Mouse (Mus musculus): Measurements from ENCODE around the gene Rpp25l. TPM values are rescaled to one million over a fixed set of nuclear protein-coding genes. Genes with fewer than 3 reads are reported as not detected.
"Not testable (repeated sequence)": the region's sequence is repeated elsewhere in the genome, so short reads cannot be mapped to it uniquely, and the experiment has no call there.

Rpp25l gene
- polyA plus RNA-seq, 1 experiment from 2014 or later = 92.5 TPM

DNA sequence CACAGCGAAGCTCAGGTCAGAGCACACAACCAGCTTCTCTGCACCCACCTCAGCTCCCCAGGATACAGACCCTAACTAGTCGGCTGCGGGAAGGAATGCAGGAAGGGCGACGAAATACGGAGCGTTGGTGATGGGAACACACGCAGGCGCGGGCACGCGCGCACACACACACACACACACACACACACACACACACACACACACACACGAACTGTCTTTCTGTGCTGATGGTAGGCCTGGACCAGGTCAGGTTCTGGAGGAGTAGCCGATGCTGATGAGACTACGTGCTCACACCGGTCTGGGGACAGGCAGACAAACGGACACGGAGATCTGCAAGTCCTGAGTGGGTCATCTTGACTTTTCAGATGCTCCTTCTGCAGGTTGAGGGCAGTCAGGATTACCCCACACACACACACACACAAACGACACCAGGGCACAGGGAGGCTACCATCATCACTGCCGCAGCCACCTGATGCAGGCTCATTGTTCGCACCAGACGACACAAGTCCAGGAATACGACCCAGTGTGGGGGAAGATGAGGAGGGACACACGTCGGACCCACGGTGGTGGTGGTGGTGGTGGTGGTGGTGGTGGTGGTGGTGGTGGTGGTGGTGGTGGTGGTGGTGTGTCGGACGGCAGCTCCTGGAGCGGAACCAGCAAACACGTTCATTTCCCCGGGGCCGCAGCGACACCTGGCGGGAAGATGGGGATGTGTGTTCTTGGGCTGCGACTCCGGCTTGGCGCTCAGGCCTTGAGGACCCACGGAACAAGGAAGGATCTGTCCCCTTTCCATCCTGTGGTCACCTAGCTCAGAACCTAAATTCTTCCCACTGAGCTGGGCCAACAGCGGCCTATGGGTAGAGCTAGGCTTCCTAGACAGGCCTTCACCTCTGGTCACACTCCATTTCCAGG, 16.1 kb downstream of the Rpp25l start, which contains the start of gene Cntfr:
Gene Cntfr, minus strand, starts transcription at position 160 of the 912 bp plus-strand sequence.
- peak; percentile 92 for DNase-seq (ENCODE audit: low spot score)
- WGBS = 14% methylated on average over 24 of the region's 40 CpGs
- not testable (repeated sequence) for H3K27me3 ChIP-seq (ENCODE audit: control insufficient read depth, insufficient read depth, low read length); H3K9me3 ChIP-seq (ENCODE audit: control insufficient read depth, low read length); ATAC-seq (replicated peaks; ENCODE audit: low FRiP score); H3K4me3 ChIP-seq (ENCODE audit: low read depth, low read length); H3K36me3 ChIP-seq (ENCODE audit: control insufficient read depth, insufficient read depth, low read length); H3K4me1 ChIP-seq (replicated peaks; ENCODE audit: control insufficient read depth, insufficient read depth, low read length); H3K27ac ChIP-seq (ENCODE audit: low read depth, low read length); H3K9ac ChIP-seq (ENCODE audit: low read length)
- H3K4me2 ChIP-seq (ENCODE audit: low read depth, low read length, severe bottlenecking) = peak within 1 kb of the TSS; percentile 36; the same call in 1 of the 2 replicates

DNA sequence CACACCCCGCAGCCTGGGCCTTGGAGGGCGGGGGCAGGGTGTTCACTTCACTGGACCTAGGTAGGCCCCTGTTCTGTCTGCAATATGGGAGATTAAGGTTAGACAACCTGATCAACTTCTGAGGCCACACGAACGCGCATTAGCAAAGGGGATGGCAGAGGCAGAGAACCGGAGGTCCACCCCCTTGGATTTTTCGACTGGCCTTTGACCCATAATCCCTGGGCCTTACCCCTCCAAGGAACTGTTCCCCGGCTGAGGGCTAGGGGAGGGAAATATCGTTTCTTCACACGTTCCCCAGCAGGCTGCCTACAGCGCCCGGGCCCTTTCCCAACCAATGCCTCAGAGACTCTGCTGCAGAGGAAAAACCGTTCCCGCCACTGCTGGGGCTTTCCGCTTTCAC, 16.9 kb downstream of the Rpp25l start:
- WGBS = 3% methylated on average over 11 of the region's 15 CpGs
- H3K4me1 ChIP-seq (replicated peaks; ENCODE audit: control insufficient read depth, insufficient read depth, low read length); H3K9me3 ChIP-seq (ENCODE audit: control insufficient read depth, low read length); H3K9ac ChIP-seq (ENCODE audit: low read length); DNase-seq (ENCODE audit: low spot score); ATAC-seq (replicated peaks; ENCODE audit: low FRiP score); H3K27me3 ChIP-seq (ENCODE audit: control insufficient read depth, insufficient read depth, low read length); H3K4me3 ChIP-seq (ENCODE audit: low read depth, low read length); H3K27ac ChIP-seq (ENCODE audit: low read depth, low read length); H3K36me3 ChIP-seq (ENCODE audit: control insufficient read depth, insufficient read depth, low read length); H3K4me2 ChIP-seq (ENCODE audit: low read depth, low read length, severe bottlenecking): not testable (repeated sequence)

DNA sequence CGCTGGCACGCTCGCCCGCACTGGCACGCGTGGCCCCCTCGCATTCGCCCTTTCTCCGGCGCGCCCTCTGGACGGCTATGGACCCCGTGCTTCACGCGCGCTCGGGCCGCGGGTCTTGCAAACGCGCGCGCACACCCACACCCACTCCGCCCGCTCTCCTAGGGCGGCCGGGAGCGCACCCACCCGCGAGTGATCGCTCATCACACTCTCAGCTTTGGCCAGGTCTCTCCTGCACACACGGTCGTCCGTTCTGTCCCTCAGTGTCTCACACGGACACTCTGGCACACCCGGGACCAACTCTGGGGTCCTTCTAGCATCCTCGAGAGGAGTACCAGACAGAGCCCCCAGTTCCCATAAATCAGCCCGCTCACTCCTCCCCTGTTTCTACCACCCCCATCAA, 17.5 kb downstream of the Rpp25l start:
- not testable (repeated sequence) for H3K4me1 ChIP-seq (replicated peaks; ENCODE audit: control insufficient read depth, insufficient read depth, low read length); H3K27me3 ChIP-seq (ENCODE audit: control insufficient read depth, insufficient read depth, low read length); H3K9ac ChIP-seq (ENCODE audit: low read length); H3K9me3 ChIP-seq (ENCODE audit: control insufficient read depth, low read length); H3K27ac ChIP-seq (ENCODE audit: low read depth, low read length); ATAC-seq (replicated peaks; ENCODE audit: low FRiP score); H3K4me3 ChIP-seq (ENCODE audit: low read depth, low read length); H3K36me3 ChIP-seq (ENCODE audit: control insufficient read depth, insufficient read depth, low read length); DNase-seq (ENCODE audit: low spot score)
- 2% methylated on average over 13 of the region's 38 CpGs for WGBS
- H3K4me2 ChIP-seq (ENCODE audit: low read depth, low read length, severe bottlenecking) = peak overlapping the region; percentile 36; the same call in 1 of the 2 replicates

DNA sequence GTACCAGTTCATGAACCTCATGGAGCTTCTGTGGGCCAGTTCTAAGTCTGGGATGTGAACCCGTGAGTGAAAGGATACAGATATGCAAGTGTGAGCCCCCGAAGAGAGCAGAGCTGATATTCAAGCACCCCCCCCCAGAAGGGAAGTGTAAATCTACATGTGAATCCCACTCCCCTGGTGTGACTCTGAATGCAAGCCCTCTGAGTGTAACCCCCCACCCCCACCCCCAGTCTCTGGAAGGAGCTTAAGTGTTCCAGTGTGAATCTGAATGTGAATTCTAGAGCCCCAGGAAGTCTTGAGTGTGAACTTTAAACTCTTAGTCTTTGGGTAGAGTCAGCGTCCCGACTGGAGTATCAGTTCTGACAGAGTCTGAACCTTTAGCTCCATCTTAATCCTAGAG, 19.8 kb downstream of the Rpp25l start:
- not testable (repeated sequence) for DNase-seq (ENCODE audit: low spot score)

DNA sequence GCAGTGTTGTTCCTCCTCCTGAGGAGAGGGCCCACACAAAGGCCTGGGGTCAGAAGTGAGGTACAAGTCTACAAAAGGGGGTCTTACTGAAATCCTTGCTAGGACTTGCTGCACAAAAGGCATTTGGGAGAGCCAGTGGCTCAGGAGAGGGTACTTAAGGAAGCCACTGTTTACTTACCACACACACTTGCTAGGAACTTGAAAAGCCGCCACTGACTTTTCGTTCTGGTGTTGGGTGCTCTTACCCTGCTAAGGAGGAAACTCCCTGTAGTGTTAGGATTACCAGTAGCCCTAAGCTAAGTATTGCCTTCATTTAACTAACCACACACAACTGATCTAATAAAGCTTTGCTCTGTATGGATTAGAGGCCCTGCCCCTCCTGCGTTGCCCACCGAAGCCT, 23.3 kb downstream of the Rpp25l start:
- DNase-seq (ENCODE audit: low spot score); H3K4me1 ChIP-seq (replicated peaks; ENCODE audit: control insufficient read depth, insufficient read depth, low read length); H3K9ac ChIP-seq (ENCODE audit: low read length): not testable (repeated sequence)

More for the DNA sequence above, 19.8 kb downstream of the Rpp25l start:
- ATAC-seq (replicated peaks; ENCODE audit: low FRiP score); H3K27ac ChIP-seq (ENCODE audit: low read depth, low read length); H3K9me3 ChIP-seq (ENCODE audit: control insufficient read depth, low read length); H3K9ac ChIP-seq (ENCODE audit: low read length); H3K27me3 ChIP-seq (ENCODE audit: control insufficient read depth, insufficient read depth, low read length); H3K36me3 ChIP-seq (ENCODE audit: control insufficient read depth, insufficient read depth, low read length); H3K4me1 ChIP-seq (replicated peaks; ENCODE audit: control insufficient read depth, insufficient read depth, low read length): not testable (repeated sequence)
- Histone ChIP-seq H3K4me3 (ENCODE audit: low read depth, low read length) (peak overlapping the region; percentile 16; the same call in 1 of the 2 replicates), H3K4me2 (ENCODE audit: low read depth, low read length, severe bottlenecking) (peak overlapping the region; percentile 29; the same call in 1 of the 2 replicates)
- WGBS = 4% methylated on average over 4 of the region's 4 CpGs

DNA sequence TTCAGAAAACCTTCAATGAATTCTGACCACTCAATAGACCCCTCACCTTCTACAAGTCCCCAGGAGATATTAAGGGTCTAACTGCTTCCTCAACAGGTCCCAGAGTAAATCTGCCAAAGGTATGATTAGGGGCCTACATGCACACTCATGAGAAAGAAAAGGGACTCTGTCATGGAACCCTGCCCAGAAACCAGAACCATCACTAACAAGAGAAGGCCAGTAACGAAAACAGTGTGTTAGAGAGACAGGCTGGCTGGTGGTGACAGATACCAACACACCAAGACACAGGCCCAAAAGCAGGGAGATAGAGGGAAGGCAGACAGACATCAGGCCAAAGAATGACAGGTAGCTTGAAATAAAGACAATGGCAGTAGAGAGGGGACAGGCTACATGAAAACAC, 24.8 kb downstream of the Rpp25l start:
- not testable (repeated sequence) for DNase-seq (ENCODE audit: low spot score); H3K27ac ChIP-seq (ENCODE audit: low read depth, low read length); H3K9ac ChIP-seq (ENCODE audit: low read length); H3K4me1 ChIP-seq (replicated peaks; ENCODE audit: control insufficient read depth, insufficient read depth, low read length); ATAC-seq (replicated peaks; ENCODE audit: low FRiP score); H3K27me3 ChIP-seq (ENCODE audit: control insufficient read depth, insufficient read depth, low read length); H3K9me3 ChIP-seq (ENCODE audit: control insufficient read depth, low read length); H3K4me2 ChIP-seq (ENCODE audit: low read depth, low read length, severe bottlenecking); H3K36me3 ChIP-seq (ENCODE audit: control insufficient read depth, insufficient read depth, low read length); H3K4me3 ChIP-seq (ENCODE audit: low read depth, low read length)
- WGBS = 73% methylated on average over 1 of the region's 1 CpGs

More for the DNA sequence above, 23.3 kb downstream of the Rpp25l start:
- H3K27me3 ChIP-seq (ENCODE audit: control insufficient read depth, insufficient read depth, low read length); H3K36me3 ChIP-seq (ENCODE audit: control insufficient read depth, insufficient read depth, low read length); H3K4me3 ChIP-seq (ENCODE audit: low read depth, low read length); H3K27ac ChIP-seq (ENCODE audit: low read depth, low read length); H3K9me3 ChIP-seq (ENCODE audit: control insufficient read depth, low read length); H3K4me2 ChIP-seq (ENCODE audit: low read depth, low read length, severe bottlenecking); ATAC-seq (replicated peaks; ENCODE audit: low FRiP score): not testable (repeated sequence)
- WGBS = no CpG with 5 or more reads among the region's 4 CpGs

DNA sequence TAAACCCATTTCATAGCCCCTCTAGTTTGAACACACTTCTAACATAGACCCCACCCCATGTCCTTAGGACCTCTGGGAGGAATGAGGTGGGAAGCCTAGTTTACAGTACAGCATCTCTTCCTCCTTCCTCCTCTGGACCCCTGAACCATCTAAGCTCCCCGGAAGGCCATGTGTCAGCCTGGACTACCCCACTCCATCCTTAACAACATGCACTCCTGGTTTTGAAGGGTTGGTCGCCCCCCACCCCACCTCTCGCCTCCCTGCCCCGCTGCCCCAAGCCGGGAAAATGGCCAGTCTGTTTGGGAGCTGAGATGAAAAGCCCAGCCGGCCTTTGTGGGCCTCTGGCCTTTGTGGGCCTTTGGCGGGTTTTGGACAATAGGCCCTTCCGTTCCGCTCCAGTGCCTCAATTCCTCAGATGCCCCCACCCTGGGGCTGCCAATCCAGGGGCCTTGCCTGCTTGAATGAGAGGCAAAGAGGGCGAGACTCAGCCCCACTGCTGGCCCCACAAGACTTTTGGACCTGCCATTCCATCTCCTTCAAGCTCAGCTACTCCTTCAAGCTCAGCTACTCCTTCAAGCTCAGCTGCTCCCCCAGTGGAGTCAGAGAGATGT, 27.3 kb downstream of the Rpp25l start:
- peak; percentile 77 for DNase-seq (ENCODE audit: low spot score)
- not testable (repeated sequence) for H3K36me3 ChIP-seq (ENCODE audit: control insufficient read depth, insufficient read depth, low read length); H3K9ac ChIP-seq (ENCODE audit: low read length); H3K4me3 ChIP-seq (ENCODE audit: low read depth, low read length); H3K9me3 ChIP-seq (ENCODE audit: control insufficient read depth, low read length); H3K4me2 ChIP-seq (ENCODE audit: low read depth, low read length, severe bottlenecking); H3K27me3 ChIP-seq (ENCODE audit: control insufficient read depth, insufficient read depth, low read length)
- peak; percentile 71 for ATAC-seq (replicated peaks; ENCODE audit: low FRiP score)
- Histone ChIP-seq H3K4me1 (replicated peaks; ENCODE audit: control insufficient read depth, insufficient read depth, low read length) (peaks cover 12% of the 10 kb centered on the region), H3K27ac (ENCODE audit: low read depth, low read length) (peak overlapping the region; percentile 72; the same call in 1 of the 2 replicates)
- 3% methylated on average over 8 of the region's 10 CpGs for WGBS

DNA sequence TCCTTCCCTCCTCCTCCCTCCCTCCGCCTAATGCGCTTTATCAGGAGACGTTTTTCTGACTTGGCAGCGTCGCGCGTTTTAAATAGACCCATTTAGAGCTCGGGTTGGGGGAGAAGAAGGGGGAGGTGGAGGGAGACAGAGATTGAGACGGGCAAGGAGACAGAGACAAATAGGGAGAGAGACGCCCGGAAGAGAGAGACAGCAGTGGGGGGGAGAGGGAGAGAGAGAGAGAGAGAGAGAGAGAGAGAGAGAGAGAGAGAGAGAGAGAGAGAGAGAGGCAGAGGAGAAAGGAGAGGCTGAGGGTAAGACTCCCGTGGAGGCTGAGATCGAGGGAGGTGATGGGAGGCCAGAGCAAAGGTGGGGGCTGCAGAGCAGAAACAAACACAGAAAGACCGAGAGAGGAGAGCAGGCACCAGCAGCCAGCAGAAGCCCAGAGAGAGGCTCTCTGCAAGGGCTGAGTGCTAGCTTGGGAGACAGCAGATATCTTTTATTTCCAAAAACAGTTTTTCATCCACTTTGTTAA, 28.3 kb downstream of the Rpp25l start:
- not testable (repeated sequence) for H3K4me2 ChIP-seq (ENCODE audit: low read depth, low read length, severe bottlenecking); ATAC-seq (replicated peaks; ENCODE audit: low FRiP score); H3K36me3 ChIP-seq (ENCODE audit: control insufficient read depth, insufficient read depth, low read length); H3K4me3 ChIP-seq (ENCODE audit: low read depth, low read length); H3K27me3 ChIP-seq (ENCODE audit: control insufficient read depth, insufficient read depth, low read length); H3K9ac ChIP-seq (ENCODE audit: low read length); H3K9me3 ChIP-seq (ENCODE audit: control insufficient read depth, low read length)
- 1% methylated on average over 14 of the region's 14 CpGs for WGBS
- Histone ChIP-seq H3K4me1 (replicated peaks; ENCODE audit: control insufficient read depth, insufficient read depth, low read length) (peaks cover 16% of the 10 kb centered on the region), H3K27ac (ENCODE audit: low read depth, low read length) (peak overlapping the region; percentile 64; the same call in 1 of the 2 replicates)
- DNase-seq (ENCODE audit: low spot score) = peak; percentile 59

Data from forebrain, embryonic 11.5 days (tissue).